ENCODE assay signal across 8 mouse cellular contexts in the genomic region with DNA sequence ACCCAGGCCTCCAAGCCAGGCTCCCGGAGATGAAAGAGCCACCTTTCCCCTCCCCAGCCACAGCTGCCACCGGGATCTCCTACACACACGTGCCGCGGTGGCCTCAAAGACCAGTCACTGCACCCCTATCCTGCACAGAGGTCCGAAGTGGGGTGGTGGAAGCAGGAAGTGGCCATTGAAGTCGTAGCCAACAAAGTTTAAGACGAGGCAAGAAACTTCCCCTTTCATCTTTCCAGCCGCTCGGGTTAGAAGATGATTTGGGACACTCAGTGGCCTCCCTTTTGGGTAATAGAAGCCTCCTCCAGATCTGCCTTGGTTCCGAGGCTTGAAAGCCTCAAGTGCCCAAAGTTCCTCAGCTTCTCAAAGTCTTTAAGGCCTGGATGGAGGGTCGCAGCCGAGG. TPM values are rescaled to one million over a fixed set of nuclear protein-coding genes. Genes with fewer than 3 reads are reported as not detected.
A peak's percentile ranks its signal among the peaks of the same experiment; 100 is the strongest.
DNase-seq lines count a peak whose midpoint lies in the region; ATAC-seq and TF ChIP-seq lines count a peak whose summit lies in the region.

No protein-coding gene starts in this region.

- H3K9me3 ChIP-seq in embryonic facial prominence, embryonic 10.5 days, result no peaks in the 10 kb centered on the region
- no peaks in the 10 kb centered on the region for H3K9me3 ChIP-seq in hindbrain, embryonic 14.5 days (ENCODE audit: control insufficient read depth, low read length)
- H3K9me3 ChIP-seq in midbrain, embryonic 15.5 days, result no peaks in the 10 kb centered on the region

- H3K27me3 ChIP-seq in embryonic facial prominence, embryonic 10.5 days (replicated peaks; ENCODE audit: low read depth, poor library complexity, severe bottlenecking), result no peaks in the 10 kb centered on the region
- no peaks in the 10 kb centered on the region for H3K27me3 ChIP-seq in hindbrain, embryonic 14.5 days (ENCODE audit: control insufficient read depth, insufficient read depth, low read length)
- no peaks in the 10 kb centered on the region for H3K27me3 ChIP-seq in midbrain, embryonic 15.5 days (replicated peaks)

- peaks cover 93% of the 10 kb centered on the region for H3K4me1 ChIP-seq in embryonic facial prominence, embryonic 10.5 days
- peaks cover 64% of the 10 kb centered on the region for H3K4me1 ChIP-seq in hindbrain, embryonic 14.5 days (replicated peaks; ENCODE audit: control insufficient read depth, insufficient read depth, low read length)
- H3K4me1 ChIP-seq in midbrain, embryonic 15.5 days, result peaks cover 58% of the 10 kb centered on the region

- DNase-seq in layer of hippocampus, adult 2 months (ENCODE audit: low spot score in 2 of 2), result no peak
- DNase-seq in layer of hippocampus, adult 11-12 months (ENCODE audit: low spot score), result no peak
- DNase-seq in embryonic facial prominence, embryonic 10.5 days (ENCODE audit: low spot score), result peak; percentile 39
- DNase-seq in hindbrain, embryonic 14.5 days (ENCODE audit: low spot score), result no peak
- DNase-seq in ovary, postnatal 10 days (ENCODE audit: low spot score), result no peak
- DNase-seq in layer of hippocampus, adult 18-20 months (ENCODE audit: low spot score in 2 of 2), result no peak
- DNase-seq in layer of hippocampus, postnatal 25 days (ENCODE audit: extremely low spot score in 1 of 2, low spot score in 1 of 2), result no peak

- peak overlapping the region; percentile 97 for H3K27ac ChIP-seq in layer of hippocampus, adult 2 months
- H3K27ac ChIP-seq in embryonic facial prominence, embryonic 10.5 days (replicated peaks), result peak overlapping the region; percentile 94
- peak overlapping the region; percentile 95; the same call in 1 of the 2 replicates for H3K27ac ChIP-seq in hindbrain, embryonic 14.5 days
- peak overlapping the region; percentile 87; the same call in 1 of the 2 replicates for H3K27ac ChIP-seq in midbrain, embryonic 15.5 days

- peaks cover 9% of the 10 kb centered on the region for H3K36me3 ChIP-seq in embryonic facial prominence, embryonic 10.5 days (replicated peaks)
- H3K36me3 ChIP-seq in hindbrain, embryonic 14.5 days (replicated peaks; ENCODE audit: control insufficient read depth, insufficient read depth), result no peaks in the 10 kb centered on the region
- no peaks in the 10 kb centered on the region for H3K36me3 ChIP-seq in midbrain, embryonic 15.5 days (replicated peaks)

- H3K9ac ChIP-seq in hindbrain, embryonic 14.5 days, result peak overlapping the region; percentile 92
- peak overlapping the region; percentile 83 for H3K9ac ChIP-seq in midbrain, embryonic 15.5 days

- peak overlapping the region; percentile 87 for H3K4me3 ChIP-seq in layer of hippocampus, adult 2 months
- peak overlapping the region; percentile 83 for H3K4me3 ChIP-seq in embryonic facial prominence, embryonic 10.5 days
- H3K4me3 ChIP-seq in hindbrain, embryonic 14.5 days (replicated peaks; ENCODE audit: low read length), result peak overlapping the region; percentile 86
- peak overlapping the region; percentile 75 for H3K4me3 ChIP-seq in midbrain, embryonic 15.5 days

- ATAC-seq in hindbrain, embryonic 14.5 days (ENCODE audit: low FRiP score), result no peak
- ATAC-seq in midbrain, embryonic 15.5 days (replicated peaks), result no peak

- H3K4me2 ChIP-seq in hindbrain, embryonic 14.5 days (replicated peaks), result peak overlapping the region; percentile 80
- peak overlapping the region; percentile 95 for H3K4me2 ChIP-seq in midbrain, embryonic 15.5 days

- 2% methylated on average over 13 of the region's 13 CpGs for WGBS in embryonic facial prominence, embryonic 10.5 days
- 2% methylated on average over 13 of the region's 13 CpGs for WGBS in hindbrain, embryonic 14.5 days
- 3% methylated on average over 13 of the region's 13 CpGs for WGBS in midbrain, embryonic 15.5 days

- TF ChIP-seq CTCF in layer of hippocampus, adult 2 months (conservative IDR thresholded peaks at IDR 0.05), result no peak

RNA-seq across cellular contexts. Expression of gene Elmsan1, which starts 26.4 kb away (rescaled TPM):
- total RNA-seq in layer of hippocampus, adult 2 months (2021), result 10 to 100 TPM; 24.6 to 27.2 TPM
- 7.3 and 8.2 TPM in 2 replicates for polyA plus RNA-seq in embryonic facial prominence, embryonic 10.5 days (2016; fragmentation: Nextera tagmentation; extraction: Ambion mirVana)
- 4.4 and 4.8 TPM in 2 replicates for polyA plus RNA-seq in hindbrain, embryonic 14.5 days (2014; fragmentation: Nextera tagmentation; extraction: Ambion mirVana)
- 4.3 and 4.4 TPM in 2 replicates for polyA plus RNA-seq in midbrain, embryonic 15.5 days (2015; fragmentation: Nextera tagmentation; extraction: Ambion mirVana)
- total RNA-seq in layer of hippocampus, adult 18-20 months (2021), result 10 to 100 TPM; 26.9 to 31.3 TPM
- total RNA-seq in layer of hippocampus, postnatal 25 days (2021), result 10 to 100 TPM; 21.0 to 21.7 TPM

RNA-seq across cellular contexts. Expression of gene Pnma1, which starts 44.0 kb away (rescaled TPM):
- total RNA-seq in layer of hippocampus, adult 2 months (2021), result 1 to 10 TPM; 2.8 to 3.8 TPM
- 1.3 and 1.6 TPM in 2 replicates for polyA plus RNA-seq in embryonic facial prominence, embryonic 10.5 days (2016; fragmentation: Nextera tagmentation; extraction: Ambion mirVana)
- 3.2 and 4.1 TPM in 2 replicates for polyA plus RNA-seq in hindbrain, embryonic 14.5 days (2014; fragmentation: Nextera tagmentation; extraction: Ambion mirVana)
- 6.5 and 7.7 TPM in 2 replicates for polyA plus RNA-seq in midbrain, embryonic 15.5 days (2015; fragmentation: Nextera tagmentation; extraction: Ambion mirVana)
- total RNA-seq in layer of hippocampus, adult 18-20 months (2021), result 1 to 10 TPM; 2.9 to 3.0 TPM
- total RNA-seq in layer of hippocampus, postnatal 25 days (2021), result 1 to 10 TPM; 3.8 to 4.5 TPM
